Mouse (Mus musculus) liver, adult 2 months (tissue): ENCODE results near the gene Nrxn3.

ENCODE experiments used
- CTCF ChIP-seq: fragments of 200-500 bp; IDR thresholded peaks from 2 replicates; pipeline ENCODE4 v1.5.1; 2011; ENCODE audit warnings: low read depth, low read length, control low read depth
- POLR2A ChIP-seq: fragments of 200-500 bp; IDR thresholded peaks from 2 replicates; pipeline ENCODE4 v1.6.1; 2011; ENCODE audit warnings: low read length, control low read depth; ENCODE audit not compliant: insufficient read depth; ENCODE audit errors: extremely low read depth

DNA sequence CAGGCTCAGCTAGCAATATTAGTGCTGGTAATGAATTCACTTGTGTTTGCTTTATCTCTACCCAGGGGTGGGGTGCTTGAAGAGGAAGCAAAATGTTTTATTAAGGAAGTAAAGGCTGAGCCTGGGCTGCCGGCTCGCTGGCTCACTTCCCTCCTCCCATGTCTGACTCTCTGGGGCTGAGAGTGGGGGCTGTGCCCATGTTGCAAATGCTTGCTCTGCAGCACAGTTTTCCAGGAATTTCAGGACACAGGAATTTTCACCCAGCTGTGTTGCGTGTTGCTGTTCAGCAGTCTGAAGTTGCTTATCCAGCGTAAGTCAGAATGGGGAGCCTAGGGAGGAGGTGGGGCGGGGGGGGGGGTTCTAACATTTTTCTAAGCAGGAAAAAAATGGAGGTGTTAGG, 89.5 kb downstream of the Nrxn3 start:
- TF ChIP-seq CTCF: no peak
- no peak for TF ChIP-seq POLR2A
